Mouse (Mus musculus) C2C12 (cell line): ENCODE results near the gene Rtl8b. TPM values are rescaled to one million over a fixed set of nuclear protein-coding genes. Genes with fewer than 3 reads are reported as not detected.
"Not testable (repeated sequence)": the region's sequence is repeated elsewhere in the genome, so short reads cannot be mapped to it uniquely, and the experiment has no call there.

Experiments
- H3K27me3 ChIP-seq: one replicate; pipeline ENCODE4 v1.6.1; 2011; ENCODE audit not compliant: control insufficient read depth, insufficient read depth, insufficient read length
- H3K36me3 ChIP-seq: one replicate; pipeline ENCODE4 v1.6.1; 2011; ENCODE audit not compliant: control insufficient read depth, insufficient read depth
- H3K4me3 ChIP-seq: one replicate; pipeline ENCODE4 v1.5.1; 2011; ENCODE audit warnings: mild to moderate bottlenecking, control low read depth; ENCODE audit not compliant: poor library complexity, insufficient read depth, severe bottlenecking
- H3K79me2 ChIP-seq: one replicate; pipeline ENCODE4 v1.6.1; 2011; ENCODE audit not compliant: control insufficient read depth, insufficient read depth
- H3K79me3 ChIP-seq: one replicate; pipeline ENCODE4 v1.6.1; 2011; ENCODE audit warnings: low read depth, control low read depth
- H3ac ChIP-seq: one replicate; pipeline ENCODE3; 2011; ENCODE audit warnings: low read depth; ENCODE audit not compliant: control insufficient read depth, insufficient read length
- CTCF ChIP-seq: IDR thresholded peaks from one replicate; pipeline ENCODE4 v1.5.1; 2011; ENCODE audit not compliant: control insufficient read depth, insufficient read depth, insufficient read length
- FOSL1 ChIP-seq: IDR thresholded peaks from one replicate; pipeline ENCODE4 v1.8.0; 2011; ENCODE audit warnings: mild to moderate bottlenecking, low read length; ENCODE audit not compliant: poor library complexity, insufficient read depth, severe bottlenecking
- MAX ChIP-seq: IDR thresholded peaks from one replicate; pipeline ENCODE4 v1.6.1; 2011; ENCODE audit warnings: mild to moderate bottlenecking, control low read depth
- MYOG ChIP-seq: IDR thresholded peaks from one replicate; pipeline ENCODE4 v1.6.1; 2011; ENCODE audit not compliant: control insufficient read depth, insufficient read length; ENCODE audit errors: extremely low read depth
- polyA plus RNA-seq: library from polyadenylated mRNA; unstranded; fragments of >200 nt; fragmentation: generic; extraction: Trizol; gene quantifications from one replicate; pipeline ENCODE4 v1.2.1, GENCODE M21; 2012; ENCODE audit warnings: missing spikeins

The Rtl8b gene
- polyA plus RNA-seq, 1 experiment, result 53.4 TPM

DNA sequence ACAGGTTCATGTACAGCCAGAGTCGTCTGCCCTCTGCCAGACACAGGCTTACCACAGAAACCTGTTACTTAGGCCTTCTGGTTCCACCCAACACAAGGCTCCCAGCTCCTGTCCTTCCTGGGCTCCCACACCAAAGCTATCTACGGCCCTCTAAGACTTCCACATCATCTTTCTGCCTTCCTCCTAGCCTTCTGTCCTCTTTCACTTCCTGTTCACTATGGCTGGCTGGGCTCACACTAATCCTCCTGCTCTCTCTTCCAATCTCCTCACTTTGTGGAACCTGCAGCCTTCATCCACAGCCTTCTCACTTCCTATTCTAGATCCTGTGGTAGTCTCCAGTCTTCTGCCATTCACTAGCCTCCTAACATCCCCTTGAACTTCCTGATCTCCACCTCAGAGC lies 22.9 kb upstream of the Rtl8b start:
- H3K4me3 ChIP-seq, result no peak overlapping the region
- H3K79me3 ChIP-seq, result no peaks in the 10 kb centered on the region
- no peaks in the 10 kb centered on the region for H3K79me2 ChIP-seq
- peaks cover 4% of the 10 kb centered on the region for H3K27me3 ChIP-seq
- H3ac ChIP-seq, result no peak overlapping the region
- H3K36me3 ChIP-seq, result no peaks in the 10 kb centered on the region
- TF ChIP-seq FOSL1 (no peak), MYOG (no peak), MAX (no peak)

DNA sequence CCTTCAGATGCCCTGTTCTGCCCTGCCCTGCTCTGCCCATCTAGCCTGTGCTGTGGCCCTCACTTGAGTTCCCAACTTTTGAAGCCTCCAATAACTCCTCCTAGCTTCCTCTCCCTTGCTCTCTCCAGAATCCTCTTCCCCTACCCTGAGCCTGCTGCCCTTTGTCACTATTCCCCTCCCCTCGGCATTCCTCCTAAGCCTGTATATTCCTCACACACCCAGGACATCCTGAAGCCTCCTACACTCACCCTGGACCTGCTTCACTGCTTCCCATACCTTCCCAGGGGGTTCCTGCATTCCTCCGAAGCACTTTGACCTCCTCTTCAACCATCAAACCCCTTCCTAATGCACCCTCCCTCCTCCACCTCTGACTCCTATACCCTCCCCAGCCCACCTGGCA lies 21.9 kb upstream of the Rtl8b start:
- no peak overlapping the region for H3ac ChIP-seq
- peaks cover 4% of the 10 kb centered on the region for H3K27me3 ChIP-seq
- H3K36me3 ChIP-seq, result no peaks in the 10 kb centered on the region
- no peaks in the 10 kb centered on the region for H3K79me3 ChIP-seq
- H3K79me2 ChIP-seq, result no peaks in the 10 kb centered on the region
- TF ChIP-seq CTCF (no peak), MAX (no peak)
- H3K4me3 ChIP-seq, result no peak overlapping the region

DNA sequence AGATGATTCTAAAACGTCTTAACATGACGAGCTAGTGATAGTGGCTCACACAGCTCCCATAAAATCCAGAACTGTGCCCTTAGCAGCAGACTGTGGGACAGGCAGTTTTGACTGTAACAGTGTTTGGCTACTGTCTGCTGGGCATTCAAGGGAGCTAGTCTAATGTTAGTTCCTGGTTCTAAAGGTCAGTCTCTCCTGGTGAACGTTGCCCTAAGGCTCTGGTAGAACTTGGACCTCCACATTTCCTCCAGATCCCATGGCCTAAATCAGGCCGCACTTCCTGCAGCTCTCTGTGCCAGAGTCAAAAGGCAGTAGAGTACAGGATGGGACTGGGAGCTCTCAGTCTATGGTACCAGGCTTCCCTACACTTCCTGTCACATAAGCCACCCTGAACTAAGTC lies 14.5 kb upstream of the Rtl8b start:
- not testable (repeated sequence) for H3K79me3 ChIP-seq, H3ac ChIP-seq, H3K4me3 ChIP-seq, H3K27me3 ChIP-seq, H3K36me3 ChIP-seq, H3K79me2 ChIP-seq

DNA sequence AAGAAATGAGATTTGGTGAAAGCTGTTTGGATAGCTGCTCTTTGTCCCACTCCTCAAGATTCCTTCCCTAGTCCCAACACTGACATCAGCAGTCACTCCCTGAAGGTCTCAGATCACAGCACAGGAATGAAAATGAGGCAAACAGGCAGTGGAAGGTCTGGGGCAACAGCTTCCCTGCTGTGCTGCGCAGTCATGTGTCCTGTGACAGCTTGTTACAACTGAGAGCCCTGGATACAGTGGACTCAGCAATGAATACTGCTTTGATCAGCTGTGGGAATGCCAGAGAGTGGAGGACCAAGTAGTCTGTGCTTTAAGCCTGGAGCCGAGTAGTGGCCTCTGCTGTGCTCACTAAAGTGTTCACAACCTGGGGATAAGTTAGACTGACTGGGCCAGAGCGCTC lies 12.4 kb upstream of the Rtl8b start:
- not testable (repeated sequence) for H3K36me3 ChIP-seq, H3K4me3 ChIP-seq, H3K79me2 ChIP-seq, H3K79me3 ChIP-seq, H3ac ChIP-seq, H3K27me3 ChIP-seq

DNA sequence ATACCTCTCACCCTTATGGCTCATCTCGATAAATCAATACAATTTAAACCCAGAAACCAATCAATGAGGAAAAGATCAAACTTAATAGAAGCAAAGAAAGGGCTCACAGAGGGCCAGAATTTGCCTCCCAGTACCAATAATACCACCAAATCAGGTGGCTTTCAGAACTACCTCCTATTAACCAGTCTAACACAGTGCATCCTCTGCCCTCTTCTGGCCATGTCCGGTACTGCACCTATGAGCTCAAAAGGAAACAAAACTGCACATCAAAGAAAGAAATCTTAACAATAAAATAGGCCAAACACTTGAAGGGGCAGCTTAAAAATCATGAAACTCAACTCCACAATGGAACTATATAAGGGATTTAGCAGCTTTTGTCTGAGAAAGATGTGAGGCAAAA lies 6.7 kb upstream of the Rtl8b start:
- not testable (repeated sequence) for H3K27me3 ChIP-seq, H3ac ChIP-seq, H3K4me3 ChIP-seq, H3K79me2 ChIP-seq, H3K36me3 ChIP-seq, H3K79me3 ChIP-seq

DNA sequence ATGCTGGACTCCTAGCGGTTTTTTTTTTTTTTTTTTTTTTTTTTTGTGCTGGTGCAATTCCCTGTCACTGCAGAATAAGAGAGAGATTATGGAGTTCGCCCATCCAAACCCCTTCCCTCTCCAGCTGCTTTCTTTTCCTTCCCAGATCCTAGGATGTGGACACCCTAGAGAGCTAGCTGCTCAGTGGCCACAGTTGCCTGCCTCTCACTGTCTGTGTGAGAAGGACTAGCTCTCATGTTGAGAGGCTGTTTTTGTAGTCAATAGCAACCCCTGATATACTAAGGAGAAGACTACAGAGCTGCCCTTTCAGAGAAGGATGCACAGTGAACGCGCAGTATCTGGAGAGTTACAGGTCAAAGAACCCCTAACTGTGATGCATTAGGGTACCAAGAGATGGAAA lies 488 bp upstream of the Rtl8b start:
- not testable (repeated sequence) for H3K79me2 ChIP-seq, H3ac ChIP-seq, H3K4me3 ChIP-seq, H3K36me3 ChIP-seq, H3K79me3 ChIP-seq, H3K27me3 ChIP-seq

DNA sequence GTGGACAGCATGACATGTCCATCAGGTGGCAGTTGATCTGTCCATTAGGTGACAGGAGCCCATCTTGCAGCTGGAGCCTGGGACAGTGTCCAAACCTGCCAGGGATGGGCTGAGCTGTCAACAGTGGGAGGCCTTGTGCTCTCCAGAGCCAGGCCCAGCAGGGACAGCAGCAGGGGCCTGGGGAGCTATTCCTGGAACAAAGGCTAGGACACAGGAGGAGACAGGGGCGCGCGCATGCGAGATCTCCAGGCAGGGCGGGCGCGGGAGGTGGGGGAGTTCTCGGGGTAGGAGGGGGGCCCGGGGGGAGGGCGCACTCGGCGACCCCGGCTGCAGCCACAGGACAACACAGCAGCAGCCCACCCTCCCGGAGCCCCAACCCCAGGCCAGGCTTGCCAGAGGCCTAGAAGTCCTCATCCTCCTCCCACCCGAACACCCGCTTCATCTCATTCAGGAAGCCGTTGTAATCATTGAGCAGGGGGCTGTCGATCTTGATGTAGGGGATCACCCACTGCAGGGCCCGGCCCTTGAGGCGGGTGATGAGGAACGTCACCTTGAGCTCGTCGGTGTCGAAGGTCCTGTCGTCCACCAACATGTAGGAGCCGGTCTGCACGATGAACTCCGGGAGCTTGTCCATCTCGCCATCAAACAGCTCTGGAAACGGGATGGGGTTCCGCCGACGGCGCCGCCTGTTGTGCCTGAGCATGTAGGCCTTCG lies 494 bp downstream of the Rtl8b start:
- not testable (repeated sequence) for H3ac ChIP-seq, H3K79me3 ChIP-seq, H3K27me3 ChIP-seq, H3K36me3 ChIP-seq, H3K79me2 ChIP-seq, H3K4me3 ChIP-seq

DNA sequence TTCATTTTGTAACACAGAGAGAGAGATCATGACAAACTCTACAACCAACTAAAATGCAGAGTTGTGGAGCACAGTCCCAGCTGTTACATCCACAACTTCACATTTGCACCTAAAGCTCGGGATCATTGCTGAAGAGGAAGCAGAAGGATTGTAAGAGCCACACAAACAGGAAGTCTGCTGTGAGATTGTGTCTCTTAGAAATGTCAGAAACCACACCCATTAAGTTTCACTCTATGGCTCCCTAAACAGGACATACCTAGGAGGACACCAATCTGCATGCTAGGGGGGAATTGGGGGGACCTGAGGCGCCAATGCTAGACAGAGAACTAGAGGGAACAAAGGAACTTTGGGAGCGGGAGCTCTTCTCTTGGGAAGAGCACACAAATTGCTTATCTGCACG lies 17.3 kb downstream of the Rtl8b start:
- H3K79me2 ChIP-seq, H3K79me3 ChIP-seq, H3ac ChIP-seq, H3K36me3 ChIP-seq, H3K27me3 ChIP-seq, H3K4me3 ChIP-seq: not testable (repeated sequence)
